Mouse (Mus musculus) erythroid progenitor cell, adult 5-6 weeks (primary cell): ENCODE results near the gene Zbtb20. TPM values are rescaled to one million over a fixed set of nuclear protein-coding genes. Genes with fewer than 3 reads are reported as not detected.

ENCODE experiments used
- ATAC-seq: replicated peaks from 2 replicates; pipeline ENCODE4 v1.8.0; 2016; ENCODE audit warnings: moderate number of reproducible peaks, mild to moderate bottlenecking, moderate TSS enrichment, inconsistent platforms; ENCODE audit not compliant: poor library complexity, low FRiP score, severe bottlenecking
- total RNA-seq, 2 experiments: library from RNA; stranded (forward) in 1 of 2; stranded (reverse) in 1 of 2; fragments of 150-400 nt in 1 of 2; fragments of 186-747, 209-891 nt in 1 of 2; gene quantifications; 2 replicates each; pipeline versions ENCODE4 v1.2.3 to v1.2.4; 2015 to 2017; ENCODE audit warnings: low replicate concordance in 2 of 2

Gene Zbtb20
- total RNA-seq, 2 experiments from 2014 or later, result 10.5 to 25.9 TPM

- ATAC-seq, result no peak
These were observed 459.6 kb downstream of the Zbtb20 start for GRCm38 (mm10) chr16:43335151-43335823.

- no peak for ATAC-seq
These were observed 460.1 kb downstream of the Zbtb20 start for GRCm38 (mm10) chr16:43335824-43336215.

GRCm38 (mm10) chr16:43340712-43341111, 465.0 kb downstream of the Zbtb20 start:
- ATAC-seq, result no peak

GRCm38 (mm10) chr16:43341916-43342455, 466.3 kb downstream of the Zbtb20 start:
- no peak for ATAC-seq

GRCm38 (mm10) chr16:43346094-43346493, 470.4 kb downstream of the Zbtb20 start:
- ATAC-seq, result no peak

- no peak for ATAC-seq
These were observed 480.3 kb downstream of the Zbtb20 start for GRCm38 (mm10) chr16:43355776-43356645.

GRCm38 (mm10) chr16:43359546-43359945, 483.9 kb downstream of the Zbtb20 start:
- ATAC-seq, result no peak

- ATAC-seq, result no peak
These were observed 484.4 kb downstream of the Zbtb20 start for GRCm38 (mm10) chr16:43360112-43360511.

GRCm38 (mm10) chr16:43360838-43361480, 485.3 kb downstream of the Zbtb20 start:
- no peak for ATAC-seq

- ATAC-seq, result no peak
These were observed 487.1 kb downstream of the Zbtb20 start for GRCm38 (mm10) chr16:43362651-43363300.

- ATAC-seq, result no peak
These were observed 487.6 kb downstream of the Zbtb20 start for GRCm38 (mm10) chr16:43363316-43363715.

GRCm38 (mm10) chr16:43363751-43364515, 488.3 kb downstream of the Zbtb20 start:
- ATAC-seq, result no peak

GRCm38 (mm10) chr16:43364516-43364910, 488.8 kb downstream of the Zbtb20 start:
- no peak for ATAC-seq

GRCm38 (mm10) chr16:43365277-43365676, 489.6 kb downstream of the Zbtb20 start:
- ATAC-seq, result no peak

- no peak for ATAC-seq
These were observed 494.9 kb downstream of the Zbtb20 start for GRCm38 (mm10) chr16:43370496-43371020.

GRCm38 (mm10) chr16:43376782-43377181, 501.1 kb downstream of the Zbtb20 start:
- no peak for ATAC-seq

- no peak for ATAC-seq
These were observed 504.0 kb downstream of the Zbtb20 start for GRCm38 (mm10) chr16:43379351-43380325.

- no peak for ATAC-seq
These were observed 505.5 kb downstream of the Zbtb20 start for GRCm38 (mm10) chr16:43381183-43381582.
